Mouse (Mus musculus) forebrain, embryonic 15.5 days (tissue): ENCODE measurements around the gene Sept11. TPM values are rescaled to one million over a fixed set of nuclear protein-coding genes. Genes with fewer than 3 reads are reported as not detected.
A peak's percentile ranks its signal among the peaks of the same experiment; 100 is the strongest.

ENCODE experiments used
- ATAC-seq: fragments of 200-750 bp; cut with Nextera tagmentation; replicated peaks from 2 replicates; pipeline ENCODE4 v1.8.0; 2017; ENCODE audit warnings: mild to moderate bottlenecking, moderate TSS enrichment, moderate library complexity
- H3K27ac ChIP-seq: fragments of 300-500 bp; sonication (generic); replicated peaks from 2 replicates; pipeline ENCODE4 v1.5.1; 2015; ENCODE audit warnings: mild to moderate bottlenecking, inconsistent platforms
- H3K27me3 ChIP-seq: fragments of 300-500 bp; sonication (generic); 2 replicates; pipeline ENCODE4 v1.6.1; 2015; ENCODE audit warnings: inconsistent platforms
- H3K36me3 ChIP-seq: fragments of 300-500 bp; sonication (generic); 2 replicates; pipeline ENCODE4 v1.6.1; 2015; ENCODE audit warnings: mild to moderate bottlenecking, inconsistent platforms
- H3K4me1 ChIP-seq: fragments of 300-500 bp; sonication (generic); 2 replicates; pipeline ENCODE4 v1.6.1; 2015; ENCODE audit warnings: inconsistent platforms
- H3K4me2 ChIP-seq: fragments of 300-500 bp; sonication (generic); replicated peaks from 2 replicates; pipeline ENCODE4 v1.6.1; 2015; ENCODE audit warnings: mild to moderate bottlenecking, inconsistent platforms
- H3K4me3 ChIP-seq: fragments of 300-500 bp; sonication (generic); 2 replicates; pipeline ENCODE4 v1.5.1; 2015; ENCODE audit warnings: mild to moderate bottlenecking, inconsistent platforms
- H3K9ac ChIP-seq: fragments of 300-500 bp; sonication (generic); replicated peaks from 2 replicates; pipeline ENCODE4 v1.6.1; 2015; ENCODE audit warnings: mild to moderate bottlenecking, inconsistent platforms
- H3K9me3 ChIP-seq: fragments of 300-500 bp; sonication (generic); 2 replicates; pipeline ENCODE4 v1.6.1; 2016; ENCODE audit warnings: inconsistent platforms
- WGBS: fragments of 180-500 bp; shearing (Covaris S2); methylation state at CpG from one replicate; pipeline ENCODE4 v1.1.7; 2015; ENCODE audit warnings: mixed read lengths; 5-methylcytosine and 5-hydroxymethylcytosine counted together
- polyA plus RNA-seq: library from polyadenylated mRNA; unstranded; fragments of >200 nt; fragmentation: Nextera tagmentation; extraction: Ambion mirVana; gene quantifications from 2 replicates; pipeline ENCODE4 v1.2.1, GENCODE M21; 2015

Sept11 gene
- polyA plus RNA-seq, 1 experiment from 2014 or later = 174 TPM

DNA sequence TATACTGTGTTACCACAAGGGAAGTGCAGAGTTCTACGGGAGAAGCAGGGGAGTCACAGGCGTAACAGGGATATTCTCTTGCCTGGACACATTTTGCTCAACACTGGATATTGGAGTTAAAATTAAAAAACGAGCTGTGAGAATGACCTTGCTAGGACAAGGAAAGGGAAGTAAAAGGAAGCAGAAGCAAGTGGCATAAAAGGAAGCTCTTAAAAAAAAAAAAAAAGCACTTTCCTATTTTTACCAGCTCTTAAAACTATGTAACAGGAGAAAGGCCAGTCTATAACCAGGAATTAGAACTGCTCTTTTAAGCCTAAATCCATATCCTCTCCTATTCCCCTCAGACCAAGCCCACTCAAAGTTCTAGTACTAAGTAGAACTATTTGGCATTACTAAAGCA lies 105.0 kb downstream of the Sept11 start:
- no peak for ATAC-seq

DNA sequence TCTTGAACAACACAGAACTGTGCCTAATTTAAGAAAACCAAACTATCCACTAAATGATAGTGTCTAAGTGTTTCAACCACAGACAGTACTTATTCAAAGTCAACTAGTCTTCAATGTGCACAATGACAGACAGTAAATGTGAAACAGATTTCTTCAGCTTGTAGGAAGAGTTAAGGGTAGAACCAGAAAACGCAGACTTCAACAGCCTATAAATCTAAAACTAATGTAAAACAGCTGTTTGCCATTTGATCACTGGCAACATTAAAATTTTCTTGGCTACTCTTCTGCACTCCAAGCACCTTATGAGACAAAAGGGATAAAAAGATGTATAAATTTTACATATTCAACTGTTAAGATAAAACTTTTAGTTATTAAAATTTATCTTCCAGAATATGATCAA lies 107.9 kb downstream of the Sept11 start:
- H3K4me1 ChIP-seq = peaks cover 20% of the 10 kb centered on the region
- H3K27ac ChIP-seq = no peak overlapping the region
- no peak overlapping the region for H3K4me2 ChIP-seq
- no peak for ATAC-seq
- H3K36me3 ChIP-seq = peaks cover 44% of the 10 kb centered on the region
- H3K27me3 ChIP-seq = no peaks in the 10 kb centered on the region
- 95% methylated on average over 1 of the region's 1 CpGs for WGBS
- H3K4me3 ChIP-seq = no peak overlapping the region
- H3K9me3 ChIP-seq = no peaks in the 10 kb centered on the region
- H3K9ac ChIP-seq = no peak overlapping the region

More for the DNA sequence above, 105.0 kb downstream of the Sept11 start:
- Histone ChIP-seq H3K4me2 (no peak overlapping the region), H3K9ac (no peak overlapping the region), H3K27me3 (no peaks in the 10 kb centered on the region), H3K4me3 (no peak overlapping the region), H3K9me3 (no peaks in the 10 kb centered on the region), H3K27ac (no peak overlapping the region), H3K36me3 (peaks cover 53% of the 10 kb centered on the region), H3K4me1 (peaks cover 4% of the 10 kb centered on the region)
- 86% methylated on average over 3 of the region's 3 CpGs for WGBS

DNA sequence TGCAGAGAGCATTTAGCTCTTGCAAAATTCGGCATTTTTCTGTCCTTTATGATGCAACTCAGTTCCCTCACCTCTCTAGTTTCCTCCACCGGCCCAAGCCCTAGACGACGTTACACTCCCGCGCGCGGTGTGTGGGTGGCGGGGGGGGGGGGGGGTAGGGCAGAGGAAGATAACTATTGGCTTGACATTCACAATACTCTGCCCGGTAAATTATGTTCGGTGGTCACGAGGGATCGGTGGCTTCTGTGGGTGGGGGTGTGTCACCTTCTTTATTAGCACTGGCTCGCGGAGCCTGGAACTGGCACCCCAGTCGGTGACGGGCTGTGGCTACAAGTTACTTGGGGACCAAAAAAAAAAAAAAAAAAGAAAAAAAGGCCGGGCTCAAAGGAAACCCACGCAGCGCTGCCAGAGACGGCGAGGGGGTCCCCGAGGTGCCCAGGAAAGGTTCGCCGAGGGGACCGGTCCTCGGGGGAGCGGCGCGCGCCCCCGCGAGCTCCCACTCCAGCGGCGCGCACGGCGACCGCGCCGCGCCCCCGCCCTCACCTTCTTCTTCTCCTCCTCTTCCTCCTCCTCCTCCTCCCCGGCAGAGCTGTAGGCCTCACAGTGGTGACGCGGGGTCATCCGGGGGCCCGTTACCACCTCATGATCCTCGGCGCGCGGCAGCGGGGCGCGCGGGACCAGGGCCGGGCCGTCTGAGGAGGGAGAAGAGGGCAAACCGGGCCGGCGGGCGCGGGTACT lies 112.3 kb downstream of the Sept11 start:
- Histone ChIP-seq H3K4me1 (peaks cover 29% of the 10 kb centered on the region), H3K4me3 (peak overlapping the region; percentile 82), H3K4me2 (peak overlapping the region; percentile 79), H3K27me3 (no peaks in the 10 kb centered on the region), H3K9ac (peak overlapping the region; percentile 99), H3K27ac (peak overlapping the region; percentile 97), H3K9me3 (no peaks in the 10 kb centered on the region), H3K36me3 (peaks cover 13% of the 10 kb centered on the region)
- peak; percentile 59 for ATAC-seq
- under 1% methylated on average over 56 of the region's 63 CpGs for WGBS

DNA sequence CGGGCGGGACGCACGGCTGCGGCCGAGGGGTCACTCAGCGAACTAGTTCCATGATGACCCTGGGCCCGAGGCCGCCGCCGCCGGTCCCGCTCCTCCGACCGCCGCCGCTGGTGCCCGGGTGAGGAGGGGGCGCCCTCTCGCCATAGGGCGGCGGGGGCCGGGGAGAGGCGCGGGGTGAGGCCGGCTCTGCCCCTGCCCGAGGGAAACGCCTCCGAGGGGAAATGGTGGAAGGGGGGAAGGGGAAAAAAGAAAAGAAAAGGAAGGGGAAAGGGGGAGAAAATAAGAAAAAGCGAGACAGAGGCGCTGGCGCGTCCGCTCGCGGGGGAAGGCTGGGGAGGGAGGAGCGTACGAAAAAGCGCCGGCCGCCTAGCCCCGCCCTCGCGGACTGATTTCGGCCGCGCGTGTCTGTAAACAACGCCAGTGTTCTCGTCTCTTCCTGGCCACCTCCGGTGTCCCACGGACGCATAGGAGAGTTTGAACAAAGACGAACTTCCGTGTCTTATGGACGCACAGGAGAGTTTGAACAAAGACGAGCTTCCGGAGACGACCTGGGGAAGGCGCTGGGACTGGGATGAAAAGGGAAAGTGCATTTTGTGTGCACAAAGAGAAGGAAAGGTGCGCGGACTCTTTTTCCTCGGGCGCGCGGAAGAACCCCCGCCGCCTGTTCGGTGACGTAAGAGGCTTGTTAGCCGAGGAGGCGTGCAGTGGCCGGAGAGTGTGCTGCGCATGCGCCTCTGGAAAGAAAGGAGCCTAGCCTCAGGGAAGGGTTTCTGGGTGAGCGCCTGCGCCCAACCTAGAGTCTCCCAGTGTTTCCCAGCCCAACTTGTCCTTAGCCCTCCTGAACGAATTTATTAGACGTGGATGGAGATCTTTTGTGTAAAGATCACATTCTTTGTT lies 113.1 kb downstream of the Sept11 start, which contains the start of the genes Ccni and 2010109A12Rik:
Ccni (minus strand) TSS at position 387 of the 897 bp plus-strand sequence.
2010109A12Rik (plus strand) TSS at position 410 of the 897 bp plus-strand sequence.
- peak; percentile 97 for ATAC-seq
- Histone ChIP-seq H3K27ac (peak within 1 kb of the TSS; percentile 97), H3K36me3 (peaks cover 6% of the 10 kb centered on the region), H3K4me2 (peak within 1 kb of the TSS; percentile 79), H3K9ac (peak within 1 kb of the TSS; percentile 99), H3K9me3 (no peaks in the 10 kb centered on the region), H3K27me3 (no peaks in the 10 kb centered on the region), H3K4me1 (peaks cover 29% of the 10 kb centered on the region), H3K4me3 (peak within 1 kb of the TSS; percentile 82)
- WGBS = under 1% methylated on average over 72 of the region's 79 CpGs

DNA sequence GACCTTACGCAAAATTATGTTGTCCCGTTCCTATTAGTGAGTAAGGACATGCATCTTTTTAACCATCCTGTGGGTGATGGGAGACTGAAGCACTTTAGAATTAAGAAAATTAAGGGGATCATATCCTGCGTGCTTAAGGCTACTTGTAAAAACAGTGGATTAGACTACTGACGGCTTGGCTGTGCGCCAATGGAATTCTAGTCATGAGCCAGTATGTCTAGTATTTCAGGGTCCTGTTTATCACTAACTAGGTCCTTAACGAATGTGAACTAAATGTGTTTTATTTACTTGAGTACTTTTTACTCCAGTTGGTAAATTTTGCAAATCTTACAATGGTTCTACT lies 113.7 kb downstream of the Sept11 start:
- 2% methylated on average over 6 of the region's 6 CpGs for WGBS
- peak overlapping the region; percentile 97 for H3K27ac ChIP-seq
- H3K9me3 ChIP-seq = no peaks in the 10 kb centered on the region
- H3K4me1 ChIP-seq = peaks cover 29% of the 10 kb centered on the region
- peaks cover 2% of the 10 kb centered on the region for H3K36me3 ChIP-seq
- H3K9ac ChIP-seq = peak overlapping the region; percentile 99
- ATAC-seq = peak; percentile 67
- no peaks in the 10 kb centered on the region for H3K27me3 ChIP-seq
- H3K4me2 ChIP-seq = peak overlapping the region; percentile 47
- peak overlapping the region; percentile 82 for H3K4me3 ChIP-seq

DNA sequence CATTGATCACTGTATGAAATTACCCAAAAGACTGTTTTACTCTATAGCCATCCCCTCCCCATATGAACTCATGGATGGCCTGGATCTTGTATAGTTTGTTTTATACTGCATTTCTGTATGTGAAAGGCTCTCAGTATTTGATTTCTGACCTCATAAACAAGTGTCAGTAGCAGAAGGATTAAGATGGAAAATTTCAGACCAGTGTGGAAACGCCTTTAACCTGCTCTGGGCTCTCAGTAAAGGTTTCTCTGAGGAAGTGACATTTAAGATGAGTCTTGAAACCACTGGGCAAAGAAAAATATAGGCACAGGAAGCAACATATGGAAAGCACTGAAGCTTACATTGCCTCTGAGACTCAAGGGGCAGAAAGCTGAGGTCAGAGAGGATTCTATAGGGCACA lies 114.3 kb downstream of the Sept11 start:
- Histone ChIP-seq H3K4me2 (peak overlapping the region; percentile 47), H3K4me1 (peaks cover 29% of the 10 kb centered on the region), H3K27ac (peak overlapping the region; percentile 97), H3K27me3 (no peaks in the 10 kb centered on the region), H3K4me3 (no peak overlapping the region), H3K36me3 (no peaks in the 10 kb centered on the region), H3K9me3 (no peaks in the 10 kb centered on the region), H3K9ac (peak overlapping the region; percentile 99; the same call in 1 of the 2 replicates)
- ATAC-seq = no peak
- 82% methylated on average over 1 of the region's 1 CpGs for WGBS

DNA sequence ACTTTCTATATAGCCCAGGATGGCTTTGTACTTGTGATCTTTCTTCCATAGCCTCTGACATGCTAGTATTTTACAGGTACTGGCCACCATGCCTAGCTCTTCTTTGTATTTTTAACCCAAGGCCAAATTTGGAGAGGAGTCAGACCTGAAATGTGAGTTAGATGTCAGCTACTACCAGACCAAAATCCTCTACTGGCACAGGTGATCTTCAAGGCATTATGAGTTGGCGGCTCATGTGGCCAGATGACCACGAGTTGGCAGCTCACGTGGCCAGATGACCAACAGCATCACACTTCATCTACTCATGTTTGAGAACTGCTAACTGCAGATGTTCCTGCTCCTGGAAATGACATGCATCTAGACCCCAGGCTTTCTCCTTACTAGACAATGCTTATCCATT lies 125.1 kb downstream of the Sept11 start:
- WGBS = 87% methylated on average over 3 of the region's 3 CpGs
- Histone ChIP-seq H3K4me3 (no peak overlapping the region), H3K27me3 (no peaks in the 10 kb centered on the region), H3K36me3 (no peaks in the 10 kb centered on the region), H3K4me1 (no peaks in the 10 kb centered on the region), H3K9ac (no peak overlapping the region), H3K9me3 (no peaks in the 10 kb centered on the region), H3K27ac (no peak overlapping the region), H3K4me2 (no peak overlapping the region)
- no peak for ATAC-seq

DNA sequence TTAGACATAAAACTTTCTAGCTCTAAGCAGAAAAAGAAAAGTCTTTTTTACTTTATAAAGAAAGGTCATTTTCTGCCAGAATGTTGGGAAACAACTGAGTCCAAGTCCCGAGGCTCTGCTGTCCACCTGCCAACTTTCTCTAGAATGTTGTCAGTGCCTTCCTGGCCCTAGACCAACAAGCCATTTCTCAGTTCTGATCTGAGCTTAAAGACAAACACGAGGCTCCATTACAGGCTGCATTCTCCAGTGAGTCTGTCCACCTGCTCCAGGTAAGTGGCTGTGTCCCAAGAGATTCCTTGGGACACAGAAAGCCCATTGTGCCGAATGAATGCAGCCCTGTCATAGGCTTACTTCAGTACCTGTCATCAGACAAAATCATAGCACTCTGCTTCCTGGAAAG lies 128.4 kb downstream of the Sept11 start:
- H3K9me3 ChIP-seq = no peaks in the 10 kb centered on the region
- H3K27ac ChIP-seq = no peak overlapping the region
- no peak overlapping the region for H3K4me3 ChIP-seq
- no peak for ATAC-seq
- 60% methylated on average over 3 of the region's 3 CpGs for WGBS
- H3K4me2 ChIP-seq = no peak overlapping the region
- H3K36me3 ChIP-seq = no peaks in the 10 kb centered on the region
- no peak overlapping the region for H3K9ac ChIP-seq
- no peaks in the 10 kb centered on the region for H3K4me1 ChIP-seq
- no peaks in the 10 kb centered on the region for H3K27me3 ChIP-seq

DNA sequence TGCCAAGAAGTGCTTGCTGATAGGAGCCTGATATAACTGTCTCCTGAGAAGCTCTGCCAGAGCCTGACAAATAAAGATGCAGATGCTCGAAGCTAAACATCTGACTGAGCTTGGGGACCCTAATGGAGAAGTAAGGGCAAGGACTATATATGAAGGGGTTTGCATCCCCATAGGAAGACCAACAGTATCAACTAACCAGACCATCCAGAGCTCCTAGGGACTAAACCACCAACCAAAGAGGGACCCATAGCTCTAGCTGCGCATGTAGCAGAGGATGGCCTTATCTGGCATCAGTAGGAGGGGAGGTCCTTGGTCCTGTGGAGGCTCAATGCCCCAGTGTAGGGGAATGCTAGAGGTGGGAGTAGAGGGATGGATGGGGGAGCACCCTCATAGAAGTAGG lies 131.3 kb downstream of the Sept11 start:
- H3K4me3 ChIP-seq = no peak overlapping the region
- H3K27ac ChIP-seq = no peak overlapping the region
- no peak overlapping the region for H3K9ac ChIP-seq
- no peaks in the 10 kb centered on the region for H3K36me3 ChIP-seq
- H3K4me1 ChIP-seq = no peaks in the 10 kb centered on the region
- H3K9me3 ChIP-seq = no peaks in the 10 kb centered on the region
- no peak overlapping the region for H3K4me2 ChIP-seq
- ATAC-seq = no peak
- H3K27me3 ChIP-seq = no peaks in the 10 kb centered on the region
- 86% methylated on average over 2 of the region's 2 CpGs for WGBS

Other genes starting within 250 kb of the Sept11 start
- gene Sowahb, start 48.4 kb upstream of the Sept11 start, polyA plus RNA-seq = 0.08 TPM in 1 of 2 replicates, not detected in the other
- gene Ccni, start 113.1 kb downstream of the Sept11 start, polyA plus RNA-seq = 202 and 223 TPM in 2 replicates
- gene 2010109A12Rik, start 113.1 kb downstream of the Sept11 start, polyA plus RNA-seq = 2.3 and 3.5 TPM in 2 replicates
- gene Ccng2, start 173.8 kb downstream of the Sept11 start, polyA plus RNA-seq = 177 and 187 TPM in 2 replicates